ENCODE assay signal across 18 mouse cellular contexts in genomic region chr7:105577377-105577871, GRCm38 (mm10). TPM values are rescaled to one million over a fixed set of nuclear protein-coding genes. Genes with fewer than 3 reads are reported as not detected.
DNase-seq lines count a peak whose midpoint lies in the region; ATAC-seq and TF ChIP-seq lines count a peak whose summit lies in the region.
"Had no signal": no experiment of that assay in that cellular context is flagged by ENCODE, and none has a peak within 500 bp of the region (broad histone marks: within the 10 kb centered on the region; RNA-seq: fewer than 3 reads in every experiment).

No protein-coding gene starts in this region.

- WGBS in lung, postnatal 0 days, result 89% methylated on average over 6 of the region's 6 CpGs

- peak; percentile 33 for DNase-seq in cerebellum, adult 8-10 months
- DNase-seq in cerebellum, adult 11 months, result no peak
- DNase-seq in lung, postnatal 0 days (ENCODE audit: low spot score), result no peak
- no peak for DNase-seq in lung, postnatal 14 days
- DNase-seq in cerebellum, postnatal 10 days, result peak; percentile 17 to 22
- DNase-seq in ovary, postnatal 10 days (ENCODE audit: low spot score), result no peak
- DNase-seq: adrenal gland, adult 2 months; adrenal gland, postnatal 25 days; forebrain, postnatal 0 days; gastrocnemius, postnatal 25 days; heart, postnatal 4 days had no signal

- ATAC-seq in lung, postnatal 0 days, result no peak
- ATAC-seq: forebrain, embryonic 13.5 days; forebrain, postnatal 0 days; hindbrain, embryonic 16.5 days; inflammation-experienced regulatory T-cells, adult 6 months; intestine, postnatal 0 days had no signal

- H3K9me3 ChIP-seq in lung, postnatal 0 days (ENCODE audit: low read length), result no peaks in the 10 kb centered on the region
- H3K9me3 ChIP-seq: embryonic facial prominence, embryonic 10.5 days; forebrain, embryonic 13.5 days; heart, embryonic 13.5 days; hindbrain, embryonic 12.5 days had no signal

- H3K36me3 ChIP-seq in lung, postnatal 0 days (ENCODE audit: insufficient read depth, low read length), result no peaks in the 10 kb centered on the region

- H3K9ac ChIP-seq in lung, postnatal 0 days (replicated peaks; ENCODE audit: low read depth), result no peak overlapping the region
- H3K9ac ChIP-seq: forebrain, embryonic 13.5 days; forebrain, postnatal 0 days; heart, embryonic 13.5 days; hindbrain, embryonic 12.5 days had no signal

- 0 out of 2 replicates have a peak, but pooled peaks cover 5% of the 10 kb centered on the region for H3K4me1 ChIP-seq in lung, postnatal 0 days (ENCODE audit: insufficient read depth, low read depth, low read length)

- no peak for TF ChIP-seq CTCF in lung, postnatal 0 days (IDR thresholded peaks at IDR 0.05)

- TF ChIP-seq EP300 in lung, postnatal 0 days (IDR thresholded peaks at IDR 0.05), result no peak

- no peak overlapping the region for H3K4me3 ChIP-seq in lung, postnatal 0 days (ENCODE audit: low read depth, low read length)
- H3K4me3 ChIP-seq: embryonic facial prominence, embryonic 10.5 days; forebrain, embryonic 13.5 days; heart, embryonic 13.5 days; hindbrain, embryonic 12.5 days had no signal

- H3K27ac ChIP-seq in lung, postnatal 0 days (ENCODE audit: low read length), result peak overlapping the region; percentile 69; the same call in 1 of the 2 replicates
- H3K27ac ChIP-seq: embryonic facial prominence, embryonic 10.5 days; forebrain, embryonic 13.5 days; heart, embryonic 13.5 days; hindbrain, embryonic 12.5 days had no signal

- H3K4me2 ChIP-seq in lung, postnatal 0 days (replicated peaks; ENCODE audit: low read depth, low read length), result no peak overlapping the region
- H3K4me2 ChIP-seq: forebrain, embryonic 13.5 days; heart, embryonic 13.5 days; hindbrain, embryonic 12.5 days had no signal

- no peaks in the 10 kb centered on the region for H3K27me3 ChIP-seq in lung, postnatal 0 days (replicated peaks; ENCODE audit: insufficient read depth, low read length)
- H3K27me3 ChIP-seq: forebrain, embryonic 13.5 days; heart, embryonic 13.5 days; hindbrain, embryonic 12.5 days had no signal

RNA-seq across cellular contexts. Expression of gene Apbb1, which starts 4.0 kb away (rescaled TPM):
- polyA plus RNA-seq in lung, postnatal 0 days (2015; fragmentation: Nextera tagmentation; extraction: Ambion mirVana), result 71.2 and 77.6 TPM in 2 replicates

RNA-seq across cellular contexts. Expression of gene Hpx, which starts 22.5 kb away (rescaled TPM):
- polyA plus RNA-seq in lung, postnatal 0 days (2015; fragmentation: Nextera tagmentation; extraction: Ambion mirVana), result 1.7 and 2.0 TPM in 2 replicates
- polyA plus RNA-seq: forebrain, embryonic 13.5 days; inflammation-experienced regulatory T-cells, adult 6 months had no signal

RNA-seq across cellular contexts. Expression of gene Smpd1, which starts 23.3 kb away (rescaled TPM):
- 57.1 and 57.5 TPM in 2 replicates for polyA plus RNA-seq in lung, postnatal 0 days (2015; fragmentation: Nextera tagmentation; extraction: Ambion mirVana)

RNA-seq across cellular contexts. Expression of gene Trim3, which starts 55.9 kb away (rescaled TPM):
- 101 and 116 TPM in 2 replicates for polyA plus RNA-seq in lung, postnatal 0 days (2015; fragmentation: Nextera tagmentation; extraction: Ambion mirVana)

Comparison
In these comparisons a context has a peak if more than half of its experiments do, and no peak if none do; other contexts are left out.
1. DNase-seq: peak in cerebellum, adult 8-10 months (single experiment) and cerebellum, postnatal 10 days (2 of 2); none in cerebellum, adult 11 months (single experiment), lung, postnatal 0 days (single experiment), lung, postnatal 14 days (single experiment) and ovary, postnatal 10 days (single experiment).